Mouse (Mus musculus): ENCODE results near the gene Kif1b. TPM values are rescaled to one million over a fixed set of nuclear protein-coding genes. Genes with fewer than 3 reads are reported as not detected.

Kif1b gene
- 183 and 189 TPM in 2 replicates for polyA plus RNA-seq (2012; rRNA removed)

DNA sequence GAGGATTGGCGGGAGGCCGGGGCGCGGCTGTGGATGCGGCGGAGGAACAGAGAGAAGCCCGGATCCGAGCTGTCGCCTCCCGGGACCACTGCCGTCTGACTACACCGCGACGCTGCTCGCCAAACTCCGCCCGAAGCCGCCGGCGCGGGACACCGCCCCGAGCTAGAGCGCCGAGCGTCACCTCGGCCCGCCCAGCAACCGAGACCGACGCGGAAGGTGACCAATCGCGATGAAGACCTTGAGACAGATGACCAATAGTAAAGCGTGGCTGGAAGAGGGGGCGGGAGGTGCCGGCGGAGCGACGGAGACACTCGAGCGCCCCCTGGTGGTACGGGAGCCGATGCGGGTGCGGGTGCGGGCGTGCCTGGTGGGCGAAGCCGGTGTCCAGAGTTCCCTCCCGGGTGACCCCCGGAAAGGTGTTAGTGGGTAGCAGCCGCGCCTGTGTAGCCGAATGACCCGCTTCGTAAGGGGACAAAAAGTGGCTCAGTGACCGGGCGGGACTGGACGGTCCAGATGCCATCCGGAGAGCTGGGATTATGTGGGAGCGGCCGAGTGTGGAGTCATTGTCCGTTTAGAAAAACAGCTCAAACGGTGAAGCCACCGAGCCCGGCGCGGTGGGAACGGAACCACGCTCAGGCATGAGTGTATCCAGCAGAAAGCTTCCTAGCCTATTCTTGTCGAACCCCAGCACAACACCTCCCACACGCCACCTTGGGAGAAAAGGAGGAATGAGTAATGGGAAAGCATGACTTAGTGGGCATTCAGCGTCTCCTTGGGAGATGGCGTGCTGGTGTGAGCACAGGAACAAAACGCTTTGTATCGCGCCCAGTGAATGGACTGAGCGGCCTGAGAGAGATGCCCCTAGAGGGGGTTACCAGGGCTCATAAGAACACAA is at the start of gene Kif1b:
Kif1b (minus strand) TSS at position 98 of the 895 bp plus-strand sequence.

DNA sequence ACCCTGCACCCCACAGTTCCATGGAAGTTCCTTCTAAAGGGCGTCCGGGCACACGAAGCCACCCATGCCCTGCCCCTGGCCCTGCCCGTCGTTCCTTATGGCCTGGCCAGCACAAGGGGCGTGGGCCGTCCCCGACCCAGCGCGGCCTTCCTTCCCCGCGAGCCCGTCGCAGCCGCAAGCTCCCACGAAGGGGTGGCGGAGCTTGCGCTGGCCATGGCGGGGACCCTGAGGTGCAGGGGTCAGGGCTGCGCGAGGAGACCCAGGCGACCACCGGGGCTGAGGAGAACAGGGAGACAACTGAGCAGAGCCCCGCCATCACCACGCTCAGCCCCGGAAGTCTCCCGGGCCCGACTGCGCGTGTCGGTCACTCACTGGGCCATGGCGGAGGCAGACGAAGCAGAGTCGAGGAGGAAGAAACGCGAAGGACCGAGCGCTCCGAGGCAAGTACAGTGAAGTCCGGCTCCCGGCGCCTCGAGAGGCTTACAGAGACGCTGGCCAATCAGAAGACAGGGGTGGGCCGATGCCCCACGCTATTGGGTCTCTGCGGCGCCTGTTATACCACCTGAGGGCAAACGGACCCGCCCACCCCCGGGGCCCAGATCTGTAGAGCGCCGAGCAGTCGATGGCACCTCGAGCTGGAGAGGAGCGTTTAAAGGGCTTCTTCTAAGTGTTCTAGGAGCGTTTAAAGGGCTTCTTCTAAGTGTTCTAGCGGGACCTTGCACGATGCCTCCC is 141.1 kb downstream of the Kif1b start, which contains the start of gene Pgd:
Pgd (minus strand) TSS at position 557 of the 732 bp plus-strand sequence.

DNA sequence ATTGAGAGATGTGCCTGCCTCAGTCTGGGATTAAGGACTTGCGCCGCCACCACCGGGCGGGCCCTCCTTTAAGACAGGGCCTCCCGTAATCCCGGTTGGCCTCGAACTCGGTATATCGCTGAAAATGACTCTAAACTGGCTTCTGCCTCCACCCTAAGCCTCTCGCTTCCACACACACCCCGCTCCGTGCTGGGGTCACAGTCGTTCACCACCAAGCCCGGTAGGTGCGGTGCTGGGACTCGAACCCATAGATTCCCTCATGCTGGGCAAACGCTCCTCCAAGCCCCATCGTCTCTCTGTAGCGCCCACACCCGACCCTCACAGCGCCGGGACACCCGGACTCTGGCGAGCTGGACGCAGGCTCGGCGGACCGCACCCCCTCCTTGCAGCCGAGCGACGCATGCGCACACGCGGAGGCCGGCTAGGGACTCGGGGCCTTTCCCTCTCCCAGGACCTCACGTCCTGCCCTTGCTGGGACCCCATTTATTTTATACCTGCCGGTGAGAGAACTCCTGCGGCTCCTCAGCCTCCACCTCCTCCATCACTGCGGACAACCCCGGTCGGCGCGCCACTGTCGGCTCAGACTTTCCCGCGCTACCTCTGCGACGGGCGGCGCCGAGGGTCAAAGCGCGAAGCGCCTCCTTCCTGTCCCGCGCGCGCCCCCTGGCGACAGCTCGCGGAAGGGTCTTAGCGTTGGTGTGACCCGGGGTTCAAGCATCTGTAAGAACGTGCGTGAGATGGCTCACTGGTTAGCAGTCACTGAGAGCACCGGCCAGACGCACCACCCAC is 170.3 kb downstream of the Kif1b start, which contains the start of gene Cenps:
Cenps (minus strand) TSS at position 648 of the 789 bp plus-strand sequence.

DNA sequence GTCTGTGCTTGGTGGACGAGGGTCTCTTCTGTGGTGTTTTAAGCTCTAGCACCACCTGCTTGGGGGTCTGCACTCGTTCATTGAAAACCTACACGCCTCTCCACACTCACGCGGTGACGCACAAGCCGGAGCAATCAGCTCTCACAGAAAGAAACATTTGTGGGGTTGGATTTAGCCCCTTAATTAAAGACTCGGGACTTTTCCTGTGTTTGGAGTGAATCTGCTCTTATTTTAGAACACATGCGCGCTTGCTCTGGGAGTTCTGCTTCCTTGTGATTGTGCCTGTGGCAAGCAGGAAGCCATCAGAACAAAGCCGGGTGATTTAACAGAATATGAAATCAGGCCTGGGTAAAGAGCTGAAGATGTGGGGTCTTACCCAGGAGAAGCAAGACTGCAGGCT is 180.8 kb downstream of the Kif1b start, which contains the start of gene Cort:
Cort (minus strand) TSS at position 101 of the 400 bp plus-strand sequence.

Other genes with a start within 250 kb of the Kif1b start
- gene Pex14, start 207.8 kb downstream of the Kif1b start, polyA plus RNA-seq (2012; rRNA removed), result 26.7 and 30.2 TPM in 2 replicates
- 29.5 and 31.8 TPM in 2 replicates for gene Dffa, start 203.5 kb downstream of the Kif1b start, polyA plus RNA-seq (2012; rRNA removed)
- 1.9 and 2.0 TPM in 2 replicates for gene Cort, start 180.9 kb downstream of the Kif1b start, polyA plus RNA-seq (2012; rRNA removed)
- 16.3 and 17.9 TPM in 2 replicates for gene Cenps, start 170.1 kb downstream of the Kif1b start, polyA plus RNA-seq (2012; rRNA removed)
- gene Pgd, start 140.9 kb downstream of the Kif1b start, polyA plus RNA-seq (2012; rRNA removed), result 85.9 and 86.4 TPM in 2 replicates
- gene Ube4b, start 119.1 kb upstream of the Kif1b start, polyA plus RNA-seq (2012; rRNA removed), result 76.9 and 92.8 TPM in 2 replicates
- 0.31 TPM in 1 of 2 replicates, not detected in the other for gene Rbp7, start 147.3 kb upstream of the Kif1b start, polyA plus RNA-seq (2012; rRNA removed)
- not detected in 2 replicates for gene Tmem274, start 169.7 kb upstream of the Kif1b start, polyA plus RNA-seq (2012; rRNA removed)
- gene Nmnat1, start 177.5 kb upstream of the Kif1b start, polyA plus RNA-seq (2012; rRNA removed), result 6.5 TPM in 2 replicates
- 34.5 and 36.7 TPM in 2 replicates for gene Lzic, start 177.5 kb upstream of the Kif1b start, polyA plus RNA-seq (2012; rRNA removed)
- 63.3 and 66.5 TPM in 2 replicates for gene Ctnnbip1, start 210.5 kb upstream of the Kif1b start, polyA plus RNA-seq (2012; rRNA removed)